ENCODE assay signal across 8 mouse cellular contexts in the genomic region with DNA sequence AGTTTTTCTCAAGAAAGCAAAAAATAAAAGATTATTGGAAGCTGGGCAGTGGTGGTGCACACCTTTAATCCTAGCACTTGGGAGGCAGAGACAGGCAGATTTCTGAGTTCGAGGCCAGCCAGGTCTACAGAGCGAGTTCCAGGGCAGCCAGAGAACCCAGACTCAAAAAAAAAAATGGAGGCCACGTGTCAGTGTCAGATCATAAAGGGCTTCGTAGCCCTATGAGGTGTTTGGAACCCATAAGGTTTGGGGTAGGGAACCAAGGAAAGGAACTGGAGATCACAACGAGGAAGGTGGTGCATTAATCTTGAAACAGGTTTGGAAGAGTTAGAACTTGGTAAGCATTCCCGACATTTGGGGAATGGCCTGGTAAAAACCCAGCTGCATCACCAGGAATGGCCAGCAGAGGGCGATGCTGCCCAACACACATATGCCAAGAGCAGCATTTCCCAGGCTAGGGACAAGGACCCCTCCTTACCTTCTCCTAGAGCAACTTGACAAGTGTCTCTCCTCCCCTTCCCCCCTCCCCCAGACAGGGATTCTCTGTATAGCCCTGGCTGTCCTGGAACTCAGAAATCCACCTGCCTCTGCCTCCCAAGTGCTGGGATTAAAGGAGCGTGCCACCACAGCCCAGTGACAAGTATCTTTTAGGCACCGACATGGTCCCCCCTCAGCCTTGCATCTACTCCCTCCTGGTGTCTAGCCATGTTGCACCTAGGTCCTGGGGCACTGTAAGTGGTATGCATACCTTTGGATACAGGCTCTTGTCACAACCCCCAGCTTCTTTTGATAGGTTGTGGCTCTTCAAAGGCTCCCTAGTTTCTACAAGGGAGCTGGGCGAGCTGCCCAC. TPM values are rescaled to one million over a fixed set of nuclear protein-coding genes. Genes with fewer than 3 reads are reported as not detected.
A peak's percentile ranks its signal among the peaks of the same experiment; 100 is the strongest.
DNase-seq lines count a peak whose midpoint lies in the region; ATAC-seq and TF ChIP-seq lines count a peak whose summit lies in the region.

No protein-coding gene starts in this region.

- no peak overlapping the region for H3K4me3 ChIP-seq in heart, embryonic 11.5 days (ENCODE audit: low read depth, low read length)
- H3K4me3 ChIP-seq in kidney, embryonic 16.5 days (ENCODE audit: low read length), result no peak overlapping the region
- peak overlapping the region; percentile 65 for H3K4me3 ChIP-seq in liver, embryonic 11.5 days (ENCODE audit: low read depth, low read length)
- peak overlapping the region; percentile 73 for H3K4me3 ChIP-seq in myocyte

- peaks cover 21% of the 10 kb centered on the region for H3K79me2 ChIP-seq in myocyte (ENCODE audit: control insufficient read depth, insufficient read depth)

- H3K4me1 ChIP-seq in heart, embryonic 11.5 days (ENCODE audit: control insufficient read depth, insufficient read depth, low read length), result peaks cover 13% of the 10 kb centered on the region
- peaks cover 18% of the 10 kb centered on the region for H3K4me1 ChIP-seq in kidney, embryonic 16.5 days (ENCODE audit: insufficient read depth, low read length)
- H3K4me1 ChIP-seq in liver, embryonic 11.5 days (replicated peaks; ENCODE audit: control insufficient read depth, insufficient read depth, low read length), result peaks cover 18% of the 10 kb centered on the region

- no peaks in the 10 kb centered on the region for H3K9me3 ChIP-seq in heart, embryonic 11.5 days (replicated peaks; ENCODE audit: control insufficient read depth, low read length)
- H3K9me3 ChIP-seq in kidney, embryonic 16.5 days (ENCODE audit: low read length), result no peaks in the 10 kb centered on the region
- no peaks in the 10 kb centered on the region for H3K9me3 ChIP-seq in liver, embryonic 11.5 days (ENCODE audit: control insufficient read depth, low read length)

- no peak for TF ChIP-seq POLR2A in myocyte (IDR thresholded peaks at IDR 0.05; ENCODE audit: insufficient read length, low read depth)

- no peak overlapping the region for H3ac ChIP-seq in myocyte (ENCODE audit: control insufficient read depth, insufficient read length)

- peak overlapping the region; percentile 41; the same call in 1 of the 2 replicates for H3K27ac ChIP-seq in heart, embryonic 11.5 days (ENCODE audit: low read depth, low read length)
- peak overlapping the region; percentile 90 for H3K27ac ChIP-seq in kidney, embryonic 16.5 days (ENCODE audit: low read length)
- peak overlapping the region; percentile 83 for H3K27ac ChIP-seq in liver, embryonic 11.5 days (ENCODE audit: low read depth, low read length)

- no peak for ATAC-seq in heart, embryonic 11.5 days (replicated peaks; ENCODE audit: insufficient number of reproducible peaks, low FRiP score, low TSS enrichment)
- ATAC-seq in kidney, embryonic 16.5 days (ENCODE audit: low FRiP score, low TSS enrichment), result peak; percentile 32
- 0 out of 2 replicates have a peak, but pooled peaks have one; percentile 27 for ATAC-seq in liver, embryonic 11.5 days (replicated peaks; ENCODE audit: low FRiP score)

- DNase-seq in 3T3-L1 (ENCODE audit: low read depth, low spot score), result peak; percentile 80
- peak; percentile 83 to 86 for DNase-seq in adrenal gland, adult 18-20 months (ENCODE audit: low spot score in 2 of 2)
- DNase-seq in embryo, embryonic 11 days, result peak; percentile 81
- peak; percentile 74 for DNase-seq in liver, embryonic 11.5 days (ENCODE audit: low spot score)
- DNase-seq in splenic B cell, adult 2 months (ENCODE audit: low read depth, low spot score), result peak; percentile 71

- H3K27me3 ChIP-seq in heart, embryonic 11.5 days (ENCODE audit: control insufficient read depth, insufficient read depth, low read length), result no peaks in the 10 kb centered on the region
- H3K27me3 ChIP-seq in kidney, embryonic 16.5 days (ENCODE audit: insufficient read depth, low read length), result no peaks in the 10 kb centered on the region
- H3K27me3 ChIP-seq in liver, embryonic 11.5 days (replicated peaks; ENCODE audit: control insufficient read depth, insufficient read depth, low read length), result no peaks in the 10 kb centered on the region
- no peaks in the 10 kb centered on the region for H3K27me3 ChIP-seq in myocyte (ENCODE audit: control insufficient read depth, insufficient read depth, insufficient read length)
- no peaks in the 10 kb centered on the region for H3K27me3 ChIP-seq in splenic B cell, adult 2 months (ENCODE audit: control insufficient read depth, insufficient read depth, low read length, poor library complexity, severe bottlenecking)

- whole genome bisulfite sequencing in heart, embryonic 11.5 days (ENCODE audit: insufficient replicate concordance), result 61% methylated on average over 10 of the region's 10 CpGs
- WGBS in kidney, embryonic 16.5 days, result 66% methylated on average over 10 of the region's 10 CpGs
- 56% methylated on average over 10 of the region's 10 CpGs for WGBS in liver, embryonic 11.5 days

- H3K4me2 ChIP-seq in heart, embryonic 11.5 days, result peak overlapping the region; percentile 88
- no peak overlapping the region for H3K4me2 ChIP-seq in kidney, embryonic 16.5 days (replicated peaks; ENCODE audit: low read depth, low read length)
- peak overlapping the region; percentile 77 for H3K4me2 ChIP-seq in liver, embryonic 11.5 days
- H3K4me2 ChIP-seq in myocyte (ENCODE audit: low read depth), result peak overlapping the region; percentile 87

- H3K9ac ChIP-seq in heart, embryonic 11.5 days (ENCODE audit: low read depth, low read length), result no peak overlapping the region; the same call in 1 of the 2 replicates
- 0 out of 2 replicates have a peak overlapping the region, but pooled peaks have one; percentile 86 for H3K9ac ChIP-seq in kidney, embryonic 16.5 days (replicated peaks; ENCODE audit: low read length)
- H3K9ac ChIP-seq in liver, embryonic 11.5 days (ENCODE audit: low read depth, low read length), result no peak overlapping the region

- peaks cover 35% of the 10 kb centered on the region for H3K36me3 ChIP-seq in heart, embryonic 11.5 days (ENCODE audit: control insufficient read depth, insufficient read depth, low read length)
- H3K36me3 ChIP-seq in kidney, embryonic 16.5 days (ENCODE audit: insufficient read depth, low read length), result peaks cover 56% of the 10 kb centered on the region
- peaks cover 41% of the 10 kb centered on the region for H3K36me3 ChIP-seq in liver, embryonic 11.5 days (ENCODE audit: control insufficient read depth, insufficient read depth, low read length)
- H3K36me3 ChIP-seq in myocyte (ENCODE audit: control insufficient read depth, insufficient read depth), result peaks cover 25% of the 10 kb centered on the region
- peaks cover 18% of the 10 kb centered on the region for H3K36me3 ChIP-seq in splenic B cell, adult 2 months (ENCODE audit: control insufficient read depth, insufficient read depth, low read length, poor library complexity, severe bottlenecking)

TF ChIP-seq in myocyte, 11 proteins besides CTCF, POLR2A, EP300 and RAD21:
- no peak for TF ChIP-seq SRF (IDR thresholded peaks at IDR 0.05; ENCODE audit: control insufficient read depth, insufficient read length, low read depth)
- peak; percentile 91 for TF ChIP-seq POLR2AphosphoS2 (IDR thresholded peaks at IDR 0.05; ENCODE audit: insufficient read length, low read depth)

RNA-seq across cellular contexts. Expression of gene Ccdc97, which starts 1.1 kb away (rescaled TPM):
- total RNA-seq in adrenal gland, adult 18-20 months (2021), result 10 to 100 TPM; 52.1 to 53.0 TPM
- polyA plus RNA-seq in heart, embryonic 11.5 days (2014; fragmentation: Nextera tagmentation; extraction: Ambion mirVana), result 25.5 and 25.6 TPM in 2 replicates
- 25.6 and 32.8 TPM in 2 replicates for polyA plus RNA-seq in kidney, embryonic 16.5 days (2015; fragmentation: Nextera tagmentation; extraction: Ambion mirVana)
- 33.2 and 33.9 TPM in 2 replicates for polyA plus RNA-seq in liver, embryonic 11.5 days (2014; fragmentation: Nextera tagmentation; extraction: Ambion mirVana)
- 44.5 TPM for polyA plus RNA-seq in myocyte (2012; fragmentation: generic; extraction: Trizol)

RNA-seq across cellular contexts. Expression of gene Tgfb1, which starts 33.2 kb away (rescaled TPM):
- total RNA-seq in adrenal gland, adult 18-20 months (2021), result 10 to 100 TPM; 26.2 to 36.0 TPM
- 3.5 and 3.6 TPM in 2 replicates for polyA plus RNA-seq in heart, embryonic 11.5 days (2014; fragmentation: Nextera tagmentation; extraction: Ambion mirVana)
- polyA plus RNA-seq in kidney, embryonic 16.5 days (2015; fragmentation: Nextera tagmentation; extraction: Ambion mirVana), result 2.9 and 3.7 TPM in 2 replicates
- polyA plus RNA-seq in liver, embryonic 11.5 days (2014; fragmentation: Nextera tagmentation; extraction: Ambion mirVana), result 14.4 and 16.4 TPM in 2 replicates
- 78.2 TPM for polyA plus RNA-seq in myocyte (2012; fragmentation: generic; extraction: Trizol)

RNA-seq across cellular contexts. Expression of gene Hnrnpul1, which starts 34.6 kb away (rescaled TPM):
- 10 to 100 TPM; 83.8 to 94.4 TPM for total RNA-seq in adrenal gland, adult 18-20 months (2021)
- polyA plus RNA-seq in heart, embryonic 11.5 days (2014; fragmentation: Nextera tagmentation; extraction: Ambion mirVana), result 47.7 and 53.3 TPM in 2 replicates
- polyA plus RNA-seq in kidney, embryonic 16.5 days (2015; fragmentation: Nextera tagmentation; extraction: Ambion mirVana), result 43.7 and 56.5 TPM in 2 replicates
- 67.2 and 68.6 TPM in 2 replicates for polyA plus RNA-seq in liver, embryonic 11.5 days (2014; fragmentation: Nextera tagmentation; extraction: Ambion mirVana)
- 76.2 TPM for polyA plus RNA-seq in myocyte (2012; fragmentation: generic; extraction: Trizol)

RNA-seq across cellular contexts. Expression of gene B9d2, which starts 39.4 kb away (rescaled TPM):
- total RNA-seq in adrenal gland, adult 18-20 months (2021), result 10 to 100 TPM; 15.0 to 16.2 TPM
- 28.0 and 29.5 TPM in 2 replicates for polyA plus RNA-seq in heart, embryonic 11.5 days (2014; fragmentation: Nextera tagmentation; extraction: Ambion mirVana)
- polyA plus RNA-seq in kidney, embryonic 16.5 days (2015; fragmentation: Nextera tagmentation; extraction: Ambion mirVana), result 35.0 and 35.8 TPM in 2 replicates
- polyA plus RNA-seq in liver, embryonic 11.5 days (2014; fragmentation: Nextera tagmentation; extraction: Ambion mirVana), result 38.2 and 40.9 TPM in 2 replicates
- polyA plus RNA-seq in myocyte (2012; fragmentation: generic; extraction: Trizol), result 40.7 TPM

RNA-seq across cellular contexts. Expression of gene Tmem91, which starts 45.0 kb away (rescaled TPM):
- total RNA-seq in adrenal gland, adult 18-20 months (2021), result not detected
- 1.2 and 2.0 TPM in 2 replicates for polyA plus RNA-seq in heart, embryonic 11.5 days (2014; fragmentation: Nextera tagmentation; extraction: Ambion mirVana)
- 2.3 and 3.7 TPM in 2 replicates for polyA plus RNA-seq in kidney, embryonic 16.5 days (2015; fragmentation: Nextera tagmentation; extraction: Ambion mirVana)
- 2.5 and 3.3 TPM in 2 replicates for polyA plus RNA-seq in liver, embryonic 11.5 days (2014; fragmentation: Nextera tagmentation; extraction: Ambion mirVana)
- polyA plus RNA-seq in myocyte (2012; fragmentation: generic; extraction: Trizol), result 0.40 TPM

Comparison
In these comparisons a context has a peak if more than half of its experiments do, and no peak if none do; other contexts are left out.
1. H3K4me3 ChIP-seq: peak in liver, embryonic 11.5 days (single experiment) and myocyte (single experiment); none in heart, embryonic 11.5 days (single experiment) and kidney, embryonic 16.5 days (single experiment).
2. Peak in every context shown above with its lines, with median percentiles within 50 percentile points of each other: DNase-seq and H3K27ac ChIP-seq.